Mouse (Mus musculus) E14TG2a.4 (cell line): Measurements from ENCODE around the gene Fbf1.

ENCODE experiments used
- CTCF ChIP-seq: conservative IDR thresholded peaks from 2 replicates; pipeline ENCODE4 v1.5.1; 2014; ENCODE audit warnings: low read length
- POU5F1 ChIP-seq: IDR thresholded peaks from 2 replicates; pipeline ENCODE4 v1.6.1; 2014; ENCODE audit warnings: low read length, borderline replicate concordance

GRCm38 (mm10) chr11:116187226-116187930 lies 19.4 kb upstream of the Fbf1 start:
- TF ChIP-seq CTCF (no peak), POU5F1 (no peak)
